Mouse (Mus musculus) bone marrow, adult 2 months (tissue): ENCODE results near the gene Nenf. TPM values are rescaled to one million over a fixed set of nuclear protein-coding genes. Genes with fewer than 3 reads are reported as not detected.
A peak's percentile ranks its signal among the peaks of the same experiment; 100 is the strongest.

Source experiments
- H3K27ac ChIP-seq: fragments of 200-500 bp; 2 replicates; pipeline ENCODE4 v1.5.1; 2012; ENCODE audit warnings: low read depth, mild to moderate bottlenecking, control low read depth, inconsistent platforms, low read length; ENCODE audit not compliant: control insufficient read depth, poor library complexity, insufficient read depth
- H3K4me1 ChIP-seq: fragments of 200-500 bp; 2 replicates; pipeline ENCODE4 v1.6.1; 2011; ENCODE audit warnings: low read length; ENCODE audit not compliant: control insufficient read depth, insufficient read depth
- H3K4me3 ChIP-seq: fragments of 200-500 bp; replicated peaks from 2 replicates; pipeline ENCODE3; 2011; ENCODE audit warnings: mild to moderate bottlenecking, low read depth, low read length, control low read depth; ENCODE audit not compliant: control insufficient read depth
- CTCF ChIP-seq: fragments of 200-500 bp; IDR thresholded peaks from 2 replicates; pipeline ENCODE4 v1.5.1; 2011; ENCODE audit warnings: low read length, control low read depth; ENCODE audit not compliant: control insufficient read depth, insufficient read depth
- POLR2A ChIP-seq: fragments of 200-500 bp; IDR thresholded peaks from 2 replicates; pipeline ENCODE4 v1.6.1; 2011; ENCODE audit warnings: low read depth, mild to moderate bottlenecking, control low read depth, low read length, borderline replicate concordance; ENCODE audit not compliant: control insufficient read depth
- WGBS: fragments of 180-500 bp; shearing (Covaris S2); methylation state at CpG from one replicate; pipeline ENCODE4 v1.1.7; 2018; 5-methylcytosine and 5-hydroxymethylcytosine counted together
- polyA plus RNA-seq: library from polyadenylated mRNA; stranded (reverse); fragments of >200 nt; gene quantifications from 2 replicates; pipeline ENCODE4 v1.2.4, GENCODE M21; 2011; ENCODE audit warnings: low replicate concordance; ENCODE audit not compliant: missing spikeins, insufficient read depth, insufficient read length

Gene Nenf
- polyA plus RNA-seq, result 59.5 and 79.3 TPM in 2 replicates

DNA sequence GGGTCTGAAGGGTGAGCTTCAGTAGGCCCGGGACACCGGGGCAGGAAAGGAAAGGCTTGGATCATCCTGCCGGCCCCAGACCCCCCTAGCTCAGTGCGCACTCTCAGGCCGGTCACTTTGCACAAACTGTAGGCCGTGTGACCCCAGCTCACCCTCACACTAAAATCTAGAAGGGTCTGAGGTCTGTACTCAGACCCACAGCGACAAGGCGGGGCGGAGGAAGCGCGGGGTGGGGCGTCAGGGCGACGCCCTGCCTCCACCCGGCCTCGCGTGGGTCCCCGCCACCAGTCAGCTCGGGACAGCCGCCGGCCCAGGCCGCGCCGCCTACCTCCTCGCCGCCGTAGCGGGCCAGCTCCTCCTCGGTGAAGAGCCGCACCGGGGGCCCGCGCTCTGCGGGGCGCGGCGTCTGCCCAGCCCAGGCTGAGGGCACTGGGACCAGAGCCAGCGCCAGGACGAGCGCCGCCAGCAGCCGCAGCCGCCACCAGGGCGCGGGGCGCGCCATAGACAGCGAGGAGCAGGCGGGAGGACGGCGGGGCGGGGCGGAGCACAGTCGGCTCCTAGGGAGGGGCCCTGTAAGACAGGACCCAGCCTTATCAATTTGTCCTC, at the start of gene Nenf:
Nenf (minus strand) TSS at position 604 of the 606 bp plus-strand sequence.
- Histone ChIP-seq H3K4me3 (peak within 1 kb of the TSS; percentile 60), H3K27ac (peak within 1 kb of the TSS; percentile 87), H3K4me1 (peaks cover 4% of the 10 kb centered on the region)
- TF ChIP-seq POLR2A, result peak; percentile 81; the same call in 1 of the 2 replicates
- TF ChIP-seq CTCF, result no peak
- 2% methylated on average over 54 of the region's 54 CpGs for WGBS

DNA sequence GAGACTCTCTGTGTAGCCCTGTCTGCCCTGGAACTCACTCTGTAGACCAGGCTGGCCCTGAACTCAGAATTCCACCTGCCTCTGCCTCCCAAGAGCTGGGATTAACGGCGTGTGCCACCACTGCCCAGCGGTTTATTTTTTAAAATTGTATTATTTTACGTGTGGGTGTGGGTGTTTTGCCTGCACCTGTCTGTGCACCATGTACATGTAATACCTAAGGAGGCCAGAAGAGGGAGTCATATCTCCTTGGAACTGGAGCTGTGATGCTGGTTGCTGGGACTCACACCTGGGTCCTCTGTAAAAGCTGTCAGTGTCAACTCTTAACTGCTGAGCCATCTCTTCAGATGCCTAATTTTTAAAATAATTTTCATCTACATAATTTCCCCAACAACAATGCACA, 46.5 kb upstream of the Nenf start:
- Histone ChIP-seq H3K27ac (no peak overlapping the region), H3K4me3 (no peak overlapping the region), H3K4me1 (no peaks in the 10 kb centered on the region)
- WGBS, result 71% methylated on average over 4 of the region's 4 CpGs
- TF ChIP-seq CTCF (peak; percentile 50), POLR2A (no peak)

DNA sequence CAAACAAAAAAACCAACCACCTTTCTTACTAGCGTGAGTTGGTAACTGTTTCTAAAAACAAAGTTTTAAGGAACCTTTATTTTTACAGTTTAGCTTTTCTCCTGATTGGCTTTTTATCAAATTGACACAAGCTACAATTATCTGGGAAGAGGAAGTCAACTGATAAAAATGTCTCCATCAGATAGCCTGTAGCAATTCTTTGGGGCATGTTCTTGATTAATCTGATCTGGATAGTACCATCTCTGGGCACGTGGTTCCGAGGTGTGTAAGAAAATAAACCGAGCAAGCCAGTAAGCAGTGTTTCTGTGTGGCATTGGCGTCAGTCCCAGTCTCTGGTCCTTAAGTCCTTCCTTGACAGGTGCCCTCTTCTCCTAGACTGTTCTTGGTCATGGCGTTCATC, 44.4 kb upstream of the Nenf start:
- no peak for TF ChIP-seq POLR2A
- no peak for TF ChIP-seq CTCF
- Histone ChIP-seq H3K4me1 (no peaks in the 10 kb centered on the region), H3K4me3 (no peak overlapping the region), H3K27ac (no peak overlapping the region)
- 68% methylated on average over 6 of the region's 6 CpGs for WGBS

- H3K4me3 ChIP-seq, result no peak overlapping the region
- H3K27ac ChIP-seq, result no peak overlapping the region
- no peaks in the 10 kb centered on the region for H3K4me1 ChIP-seq
- WGBS, result 76% methylated on average over 7 of the region's 7 CpGs
- no peak for TF ChIP-seq POLR2A
- TF ChIP-seq CTCF, result no peak
Observed at GRCm38 (mm10) chr1:191359478-191359877, 41.5 kb upstream of the Nenf start.

- 62% methylated on average over 1 of the region's 1 CpGs for WGBS
- Histone ChIP-seq H3K27ac (no peak overlapping the region), H3K4me3 (no peak overlapping the region), H3K4me1 (no peaks in the 10 kb centered on the region)
- TF ChIP-seq POLR2A, result no peak
- no peak for TF ChIP-seq CTCF
Observed at GRCm38 (mm10) chr1:191356936-191357335, 38.9 kb upstream of the Nenf start.

DNA sequence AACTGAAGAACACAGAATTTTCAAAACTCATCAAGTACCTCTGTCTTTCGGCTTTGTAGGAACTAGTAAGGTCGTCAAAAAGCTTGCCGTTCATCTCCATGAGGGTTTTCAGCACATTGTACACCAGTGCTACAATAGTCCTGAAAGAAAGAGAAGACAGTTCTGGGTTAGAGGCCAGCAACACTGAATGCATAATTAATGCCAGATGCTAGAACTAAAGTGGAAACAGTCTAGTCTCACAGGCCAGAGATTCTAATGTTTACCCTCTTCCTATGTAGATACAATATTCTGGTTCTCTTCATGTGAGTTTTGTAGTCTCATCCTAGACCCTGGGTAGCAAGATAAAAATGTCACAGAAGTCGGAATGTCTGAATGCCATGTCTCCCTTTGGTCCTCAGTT, 35.8 kb upstream of the Nenf start:
- WGBS, result 85% methylated on average over 4 of the region's 4 CpGs
- H3K4me3 ChIP-seq, result no peak overlapping the region
- no peak overlapping the region for H3K27ac ChIP-seq
- H3K4me1 ChIP-seq, result no peaks in the 10 kb centered on the region
- no peak for TF ChIP-seq POLR2A
- no peak for TF ChIP-seq CTCF

- Histone ChIP-seq H3K4me3 (no peak overlapping the region), H3K27ac (no peak overlapping the region), H3K4me1 (no peaks in the 10 kb centered on the region)
- no peak for TF ChIP-seq CTCF
- TF ChIP-seq POLR2A, result no peak
- 60% methylated on average over 14 of the region's 14 CpGs for WGBS
Observed at GRCm38 (mm10) chr1:191352786-191353488, 34.9 kb upstream of the Nenf start.

- Histone ChIP-seq H3K4me3 (no peak overlapping the region), H3K4me1 (no peaks in the 10 kb centered on the region), H3K27ac (no peak overlapping the region)
- 95% methylated on average over 5 of the region's 5 CpGs for WGBS
- TF ChIP-seq CTCF (no peak), POLR2A (no peak)
Observed at GRCm38 (mm10) chr1:191350355-191350754, 32.4 kb upstream of the Nenf start.
